Mouse (Mus musculus): Measurements from ENCODE around the gene Olfr1396. TPM values are rescaled to one million over a fixed set of nuclear protein-coding genes. Genes with fewer than 3 reads are reported as not detected.

Gene Olfr1396
- not detected for total RNA-seq (2021)
- long read RNA-seq, experiment 1: 0 reads
- long read RNA-seq, experiment 2: 0 reads

DNA sequence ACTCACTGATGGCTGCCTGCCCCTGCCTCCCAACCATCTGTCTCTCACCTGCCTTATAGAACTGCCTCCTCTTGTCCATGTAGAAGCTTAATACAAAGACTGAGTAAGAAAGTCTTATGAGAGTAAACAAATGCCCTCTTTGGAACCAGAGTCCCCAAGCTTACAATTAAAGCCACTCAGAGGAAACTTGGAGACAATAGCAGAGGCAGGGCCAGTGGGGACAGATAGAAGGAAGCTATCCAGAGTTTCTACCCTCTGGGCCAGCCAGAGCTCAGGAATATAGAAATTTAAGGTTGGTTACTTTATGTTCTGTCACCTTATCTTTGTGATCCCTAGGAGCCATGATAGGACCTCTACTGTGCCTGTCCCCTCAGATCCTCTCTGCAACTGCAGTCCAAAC lies at the start of gene Olfr1396:
Gene Olfr1396, minus strand, starts transcription at position 101 of the 400 bp plus-strand sequence.
- intact Hi-C loops (cut with DNase I): loop anchor here (5.0 kb wide), 1 partner anchor 158 kb away; no protein-coding TSS in a partner anchor
- no peak for DNase-seq (ENCODE audit: low spot score in 2 of 2)

DNA sequence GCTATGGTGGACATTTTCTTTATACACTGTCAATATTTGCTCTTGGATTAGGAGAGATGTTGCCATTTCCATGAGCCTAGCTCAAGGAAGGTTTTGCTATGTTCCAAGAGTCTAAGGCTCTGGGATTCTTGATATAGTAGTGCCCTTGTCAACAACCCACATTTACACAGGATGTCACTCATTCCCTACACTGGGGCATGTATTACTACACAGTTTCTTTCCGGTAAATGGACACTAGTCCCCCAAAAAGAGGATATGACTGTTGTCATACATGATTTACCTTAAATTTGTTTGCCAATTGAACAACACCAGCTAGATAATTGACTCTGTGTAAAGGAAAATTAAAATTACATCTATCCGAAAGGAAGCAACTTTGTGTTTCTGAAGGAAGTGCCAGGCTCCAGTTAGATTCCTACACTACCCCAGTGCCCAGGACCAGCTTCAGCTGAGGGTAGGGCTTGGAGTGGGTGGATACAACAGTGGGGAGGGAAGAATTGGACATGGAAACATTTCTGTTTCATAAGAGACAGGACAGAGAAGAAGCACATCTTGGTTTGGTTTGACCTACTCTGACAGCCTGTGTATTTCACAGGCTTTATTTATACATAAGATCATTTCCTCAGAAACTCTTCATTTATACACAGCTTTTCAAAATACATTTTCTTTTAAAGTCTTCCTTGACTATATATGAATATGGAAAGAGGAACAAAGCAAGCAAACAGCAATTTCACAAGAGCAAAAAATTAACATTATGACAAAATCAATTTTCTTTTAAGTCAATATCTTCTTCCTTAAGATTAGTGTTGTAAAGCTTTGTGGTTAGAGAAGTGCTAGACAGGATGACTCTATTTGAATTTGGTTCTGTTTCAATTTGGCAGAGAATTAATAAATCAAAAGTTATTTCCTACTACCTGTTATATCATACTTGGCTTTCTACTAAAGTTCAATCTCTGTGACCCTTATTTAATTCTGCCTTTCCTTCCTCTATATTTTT lies 42.4 kb upstream of the Olfr1396 start:
- intact Hi-C loops (cut with DNase I): no loop called here
- DNase-seq (ENCODE audit: low spot score in 2 of 2): no peak

DNA sequence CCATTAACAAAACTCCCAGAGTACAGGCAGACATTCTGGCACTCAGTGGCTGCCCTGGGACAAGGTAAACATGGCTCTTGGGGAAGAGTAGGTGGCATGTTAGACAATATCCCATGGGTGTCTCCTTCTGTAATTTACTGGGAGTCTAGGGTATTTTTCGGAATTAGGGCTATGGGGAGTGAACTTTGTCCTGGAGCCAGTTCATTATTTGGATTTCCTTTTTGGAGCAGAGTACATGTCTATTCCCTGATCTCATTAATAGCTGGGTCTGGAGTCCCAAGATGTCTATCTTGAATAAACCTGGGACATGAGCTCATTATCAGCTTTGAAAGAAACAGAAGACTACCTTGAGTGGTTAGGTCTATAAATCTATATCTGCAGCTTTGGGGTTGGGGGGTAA lies 39.4 kb upstream of the Olfr1396 start, which contains the start of gene Olfr1394:
Gene Olfr1394, plus strand, starts transcription at position 301 of the 400 bp plus-strand sequence.
- intact Hi-C loops (cut with DNase I): no loop called here
- no peak for DNase-seq (ENCODE audit: low spot score in 2 of 2)

DNA sequence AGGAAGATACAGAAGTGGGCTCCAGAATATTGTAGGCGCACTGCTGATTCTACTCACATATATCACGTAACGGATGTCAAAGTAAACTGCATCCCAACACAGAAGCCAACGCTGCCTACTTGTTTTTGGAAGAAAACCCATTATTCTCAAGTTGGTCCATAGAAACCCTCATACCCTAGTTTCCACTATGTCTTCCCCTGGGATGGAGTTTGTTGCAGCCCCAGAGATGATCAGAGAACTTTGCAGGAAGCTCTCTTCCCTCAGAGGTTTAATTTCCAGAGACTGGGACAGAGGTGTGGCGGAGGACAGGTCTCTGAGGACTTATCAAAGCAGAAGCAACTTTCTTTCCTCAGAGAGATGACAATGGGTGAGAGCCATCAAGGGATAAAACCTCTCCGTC lies 27.3 kb upstream of the Olfr1396 start, which contains the start of gene Olfr1395:
Gene Olfr1395, plus strand, starts transcription at position 301 of the 400 bp plus-strand sequence.
- intact Hi-C loops (cut with DNase I): no loop called here
- no peak for DNase-seq (ENCODE audit: low spot score in 2 of 2)

DNA sequence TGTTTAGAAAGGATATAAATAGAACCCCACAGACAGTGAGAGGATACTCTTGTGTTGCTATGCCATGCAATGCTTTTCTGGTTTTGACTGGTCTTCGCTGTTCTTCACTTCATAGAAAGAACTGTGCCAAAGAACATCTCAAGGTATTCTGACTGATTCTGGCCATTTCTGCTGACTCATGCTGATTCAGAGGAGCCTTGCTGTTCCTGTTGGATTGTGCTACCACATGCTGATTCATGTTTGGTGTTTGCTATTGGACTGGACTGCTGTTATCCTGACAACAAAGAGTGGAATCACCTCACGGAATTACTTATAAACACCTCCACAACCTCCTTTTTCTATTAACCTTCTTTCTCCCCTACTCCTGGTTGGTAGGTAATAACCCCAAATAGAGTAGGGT lies 9.5 kb upstream of the Olfr1396 start:
- DNase-seq (ENCODE audit: low spot score in 2 of 2): peak in 1 of 2 experiments; percentile 45

DNA sequence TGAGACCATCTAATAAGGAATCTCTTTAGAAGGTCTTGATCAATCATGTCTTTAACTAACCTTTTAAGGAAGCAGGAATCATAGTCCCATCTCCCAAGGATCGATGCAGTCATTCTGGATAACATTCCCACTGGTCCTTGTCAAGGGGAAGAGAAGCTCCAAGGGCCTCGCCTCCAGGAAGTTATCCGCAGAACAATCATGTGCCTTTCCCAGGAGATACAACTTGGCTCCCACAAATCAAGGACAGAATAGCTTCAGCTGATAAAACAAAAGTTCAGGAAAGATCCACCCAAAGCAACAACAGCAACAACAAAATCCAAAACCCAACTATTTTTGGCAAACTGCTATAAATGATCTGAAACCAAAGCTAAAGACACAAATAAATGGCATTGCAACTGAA lies 5.0 kb upstream of the Olfr1396 start:
- no peak for DNase-seq (ENCODE audit: low spot score in 2 of 2)
- intact Hi-C loops (cut with DNase I): no loop called here

More for the DNA sequence above, 9.5 kb upstream of the Olfr1396 start:
- intact Hi-C loops (cut with DNase I): no loop called here

DNA sequence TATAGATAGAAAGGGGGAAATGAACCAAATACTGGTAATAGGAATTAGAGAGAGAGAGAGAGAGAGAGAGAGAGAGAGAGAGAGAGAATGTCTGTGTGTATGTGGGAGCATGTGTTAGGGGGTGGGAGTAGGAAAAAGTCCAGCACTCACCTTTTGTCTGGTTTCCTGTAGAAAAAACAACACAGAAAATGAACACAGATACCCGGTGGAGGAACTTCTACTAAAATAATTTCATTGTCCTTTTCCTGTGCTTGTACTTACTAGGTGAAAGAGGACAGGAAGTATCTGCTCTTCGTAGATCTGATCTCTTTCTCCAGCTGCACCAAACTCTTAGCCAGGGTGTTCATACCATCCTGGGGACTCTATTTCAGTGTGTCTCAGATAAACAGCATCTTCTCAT lies 516 bp downstream of the Olfr1396 start:
- DNase-seq (ENCODE audit: low spot score in 2 of 2): no peak
- intact Hi-C loops (cut with DNase I): loop anchor here (5.0 kb wide), 1 partner anchor 158 kb away; no protein-coding TSS in a partner anchor

DNA sequence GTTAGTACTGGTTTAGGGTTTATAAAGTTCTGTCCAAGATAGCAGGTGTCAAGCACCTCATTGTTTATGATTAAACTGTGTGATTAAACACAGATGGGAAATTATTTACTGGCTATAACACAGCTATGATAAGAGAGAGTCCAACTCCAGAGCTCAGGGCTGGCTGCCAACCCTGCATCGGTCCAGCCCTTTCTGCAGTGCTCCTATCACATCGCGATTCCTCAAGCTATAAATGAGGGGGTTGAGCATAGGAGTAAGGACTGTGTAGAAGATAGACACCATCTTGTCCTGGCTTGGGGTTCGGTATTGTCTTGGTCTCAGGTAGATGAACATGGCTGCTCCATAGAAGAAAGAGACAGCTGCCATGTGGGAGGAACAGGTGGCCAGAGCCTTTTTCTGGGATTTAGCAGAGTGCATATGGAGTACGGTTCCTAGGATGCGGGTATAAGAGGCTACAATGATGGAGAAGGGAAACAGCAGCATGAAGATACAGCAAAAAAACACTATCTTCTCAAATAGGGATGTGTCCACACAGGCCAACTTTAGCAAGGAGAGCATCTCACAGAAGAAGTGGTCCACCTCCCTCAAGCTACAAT lies 2.0 kb downstream of the Olfr1396 start:
- intact Hi-C loops (cut with DNase I): loop anchor here (5.0 kb wide), 1 partner anchor 160 kb away; no protein-coding TSS in a partner anchor
- no peak for DNase-seq (ENCODE audit: low spot score in 2 of 2)

DNA sequence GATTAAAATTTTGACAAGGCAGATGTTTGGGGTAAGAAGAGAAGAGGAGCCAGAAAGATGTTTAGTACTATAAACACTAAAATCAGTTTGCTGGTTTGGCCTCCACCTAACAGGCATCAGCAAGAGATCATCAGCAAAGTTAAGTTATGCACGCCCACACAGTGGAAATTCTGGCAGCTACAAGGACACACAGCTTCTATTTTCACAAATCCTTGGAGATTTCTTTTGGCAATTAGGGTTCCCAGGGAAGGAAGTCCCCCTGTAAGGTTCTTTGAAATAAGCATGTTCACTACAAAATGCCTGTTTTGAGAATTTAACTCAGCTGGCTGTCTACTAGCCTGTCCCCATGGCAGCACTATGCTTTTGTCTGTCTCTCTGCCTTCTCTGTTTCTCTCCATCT lies 3.7 kb downstream of the Olfr1396 start:
- DNase-seq (ENCODE audit: low spot score in 2 of 2): no peak
- intact Hi-C loops (cut with DNase I): loop anchor here (5.0 kb wide), 1 partner anchor 161 kb away; no protein-coding TSS in a partner anchor

DNA sequence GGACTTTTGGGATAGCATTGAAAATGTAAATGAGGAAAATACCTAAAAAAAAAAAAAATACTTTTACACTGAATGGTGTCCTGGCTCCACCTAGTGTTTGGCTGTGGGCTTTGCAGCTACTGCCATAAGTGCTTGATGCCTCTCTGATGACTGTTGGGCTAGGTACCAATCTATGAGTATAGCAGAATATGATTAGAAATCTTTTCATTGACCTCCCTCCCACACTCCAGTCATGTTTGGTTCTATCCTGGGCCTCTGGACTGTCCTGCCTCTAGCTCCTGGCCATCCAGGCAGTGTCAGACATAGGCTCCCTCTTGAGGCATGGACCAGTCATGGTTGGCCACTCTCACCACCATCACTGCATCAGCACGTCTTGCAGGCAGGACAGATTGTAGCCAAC lies 5.8 kb downstream of the Olfr1396 start:
- intact Hi-C loops (cut with DNase I): no loop called here
- DNase-seq (ENCODE audit: low spot score in 2 of 2): peak; percentile 41 to 45

DNA sequence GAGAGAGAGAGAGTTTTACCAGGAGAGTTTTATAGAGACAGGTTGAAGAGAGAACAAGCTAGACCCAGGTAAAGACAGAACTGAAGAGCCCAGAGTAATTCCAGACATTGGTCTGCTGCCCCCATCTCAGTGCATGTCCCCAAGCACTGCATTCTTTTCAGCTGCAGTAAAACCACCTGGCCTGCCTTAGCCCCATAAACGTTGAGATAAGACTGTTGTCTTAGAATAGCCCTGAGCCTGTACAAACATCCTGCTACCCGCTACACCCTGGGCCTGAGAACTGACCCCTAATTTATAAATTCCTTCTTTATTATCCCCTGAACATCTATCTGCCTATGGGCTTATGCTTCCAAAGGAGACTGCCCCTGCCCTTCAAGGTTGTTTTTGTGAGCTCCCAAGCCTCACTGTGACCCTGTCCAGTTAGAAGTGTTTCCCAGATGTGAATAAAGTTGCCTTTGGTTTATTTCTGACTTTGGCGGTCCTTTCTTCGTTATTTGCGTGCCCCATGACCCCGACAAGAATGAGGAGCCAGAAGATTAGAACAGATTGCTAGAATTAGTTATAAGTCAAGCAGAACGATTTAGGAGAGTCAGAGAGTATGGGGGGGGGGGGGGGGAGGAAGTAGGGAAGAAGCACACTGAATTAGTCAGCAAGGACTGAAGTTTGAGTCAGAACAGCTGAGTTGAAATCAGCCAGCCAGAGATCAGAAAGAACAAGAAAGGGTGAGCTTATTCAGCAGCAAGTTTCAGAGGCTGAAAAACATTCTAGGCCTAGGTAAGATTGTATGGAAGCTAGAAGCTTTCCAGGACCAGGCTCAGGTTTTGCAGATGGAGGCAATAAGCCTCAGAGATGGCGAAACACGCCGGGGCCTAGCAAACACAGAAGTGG lies 6.8 kb downstream of the Olfr1396 start:
- intact Hi-C loops (cut with DNase I): no loop called here
- no peak for DNase-seq (ENCODE audit: low spot score in 2 of 2)

DNA sequence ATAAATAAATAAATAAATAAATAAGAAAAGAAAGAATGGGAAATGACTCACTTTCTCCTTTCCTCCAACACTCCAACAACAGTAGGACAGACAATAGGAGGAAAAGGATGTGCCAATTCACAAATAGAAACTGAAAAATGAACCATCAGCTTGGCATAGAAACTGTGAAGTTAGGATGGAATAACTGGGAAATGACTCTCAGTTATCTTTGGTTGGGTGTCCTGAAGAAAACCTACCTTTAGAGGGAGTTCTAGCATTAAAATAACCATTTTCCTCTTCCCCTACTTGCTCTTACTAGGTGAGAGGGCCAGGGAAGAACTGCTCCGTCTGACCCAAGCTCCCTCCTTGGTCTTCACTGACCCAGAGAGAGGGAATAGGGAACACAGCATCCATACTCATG lies 8.9 kb downstream of the Olfr1396 start:
- intact Hi-C loops (cut with DNase I): no loop called here
- no peak for DNase-seq (ENCODE audit: low spot score in 2 of 2)

DNA sequence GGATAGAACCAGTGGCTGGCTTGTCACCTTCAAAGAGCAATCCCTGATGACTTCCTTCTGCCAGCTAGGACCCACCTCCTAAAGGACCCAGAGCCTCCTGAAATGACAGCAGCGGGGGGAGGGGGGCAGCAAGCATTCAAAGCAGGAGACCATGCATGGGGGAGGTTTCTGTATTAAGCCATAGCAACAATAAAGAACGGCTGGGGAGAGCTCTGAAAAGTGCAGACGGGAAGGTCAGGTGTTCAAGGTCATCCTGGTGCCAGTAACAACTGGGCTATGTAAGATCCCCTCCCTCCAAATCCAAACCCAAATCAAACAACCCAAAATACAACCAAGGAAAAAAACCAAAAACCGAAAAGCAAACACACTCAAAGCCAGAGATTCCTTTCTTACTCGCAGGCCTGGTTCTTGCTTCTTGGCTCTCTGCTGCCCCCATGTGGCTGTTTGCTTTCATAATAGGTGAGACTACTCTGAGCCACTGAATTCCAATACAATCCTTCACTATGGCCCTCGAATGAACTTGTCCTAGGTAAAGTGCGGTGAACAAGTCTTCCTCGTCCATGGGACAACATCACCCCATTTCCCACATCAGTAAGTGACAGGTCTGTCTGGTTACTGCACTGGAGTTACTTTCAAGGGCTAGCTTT lies 11.5 kb downstream of the Olfr1396 start:
- intact Hi-C loops (cut with DNase I): loop anchor here (1.0 to 5.0 kb wide), 2 partner anchors 229 to 311 kb away; no protein-coding TSS in a partner anchor
- DNase-seq (ENCODE audit: low spot score in 2 of 2): peak; percentile 88 to 95

DNA sequence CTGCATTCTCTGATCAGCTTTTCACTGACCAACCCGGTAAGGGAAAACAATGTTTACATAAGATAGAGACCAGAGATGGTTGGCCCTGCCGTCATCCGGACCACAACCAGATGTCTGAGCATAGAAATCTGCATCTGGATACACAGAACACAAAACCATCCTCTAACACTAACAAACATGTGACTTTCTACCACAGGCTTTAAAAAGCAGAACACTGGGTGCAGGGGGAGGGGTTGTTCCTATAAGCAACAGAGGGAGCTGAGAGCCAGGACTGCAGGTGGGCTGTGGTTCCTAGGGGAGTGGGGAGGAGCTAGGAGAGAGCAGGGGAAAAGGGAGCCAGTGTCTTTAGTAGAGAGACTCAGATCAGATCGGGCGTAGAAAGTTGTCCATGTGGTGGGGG lies 13.2 kb downstream of the Olfr1396 start:
- intact Hi-C loops (cut with DNase I): loop anchor here (5.0 kb wide), 1 partner anchor 309 kb away; no protein-coding TSS in a partner anchor
- DNase-seq (ENCODE audit: low spot score in 2 of 2): no peak

DNA sequence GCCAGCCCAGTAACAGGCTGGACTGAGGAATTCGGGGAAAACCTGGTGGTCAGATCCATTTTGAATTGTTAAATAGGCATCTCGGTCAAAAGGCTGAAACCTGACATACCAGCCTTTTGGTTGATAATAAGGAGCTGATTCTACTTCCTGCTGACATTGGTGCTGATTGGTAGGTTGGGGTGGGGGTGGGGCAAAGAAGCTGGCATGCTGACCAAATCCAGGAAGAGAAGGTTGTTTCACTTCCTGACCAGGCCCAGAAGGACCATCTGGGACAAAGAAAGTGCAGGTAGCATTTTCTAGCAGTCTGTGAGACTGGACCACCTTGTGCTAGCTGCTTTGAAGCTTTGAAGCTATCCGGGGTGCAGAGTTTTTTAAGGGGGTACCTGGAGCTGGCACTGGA lies 14.3 kb downstream of the Olfr1396 start:
- intact Hi-C loops (cut with DNase I): loop anchor here (5.0 kb wide), 1 partner anchor 308 kb away; no protein-coding TSS in a partner anchor
- no peak for DNase-seq (ENCODE audit: low spot score in 2 of 2)

DNA sequence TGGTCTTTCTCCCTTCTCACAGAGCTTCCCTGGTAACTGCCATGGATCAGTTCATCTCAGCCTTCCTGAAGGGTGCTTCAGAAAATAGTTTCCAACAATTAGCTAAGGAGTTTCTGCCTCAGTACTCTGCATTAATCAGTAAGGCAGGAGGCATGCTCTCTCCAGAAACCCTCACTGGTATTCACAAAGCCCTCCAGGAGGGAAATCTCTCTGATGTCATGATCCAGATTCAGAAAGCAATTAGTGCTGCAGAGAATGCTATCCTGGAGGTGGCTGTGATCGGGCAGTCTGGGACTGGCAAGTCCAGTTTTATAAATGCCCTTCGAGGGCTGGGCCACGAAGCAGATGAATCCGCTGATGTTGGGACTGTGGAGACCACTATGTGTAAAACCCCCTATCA lies 19.3 kb downstream of the Olfr1396 start:
- intact Hi-C loops (cut with DNase I): no loop called here
- DNase-seq (ENCODE audit: low spot score in 2 of 2): no peak

DNA sequence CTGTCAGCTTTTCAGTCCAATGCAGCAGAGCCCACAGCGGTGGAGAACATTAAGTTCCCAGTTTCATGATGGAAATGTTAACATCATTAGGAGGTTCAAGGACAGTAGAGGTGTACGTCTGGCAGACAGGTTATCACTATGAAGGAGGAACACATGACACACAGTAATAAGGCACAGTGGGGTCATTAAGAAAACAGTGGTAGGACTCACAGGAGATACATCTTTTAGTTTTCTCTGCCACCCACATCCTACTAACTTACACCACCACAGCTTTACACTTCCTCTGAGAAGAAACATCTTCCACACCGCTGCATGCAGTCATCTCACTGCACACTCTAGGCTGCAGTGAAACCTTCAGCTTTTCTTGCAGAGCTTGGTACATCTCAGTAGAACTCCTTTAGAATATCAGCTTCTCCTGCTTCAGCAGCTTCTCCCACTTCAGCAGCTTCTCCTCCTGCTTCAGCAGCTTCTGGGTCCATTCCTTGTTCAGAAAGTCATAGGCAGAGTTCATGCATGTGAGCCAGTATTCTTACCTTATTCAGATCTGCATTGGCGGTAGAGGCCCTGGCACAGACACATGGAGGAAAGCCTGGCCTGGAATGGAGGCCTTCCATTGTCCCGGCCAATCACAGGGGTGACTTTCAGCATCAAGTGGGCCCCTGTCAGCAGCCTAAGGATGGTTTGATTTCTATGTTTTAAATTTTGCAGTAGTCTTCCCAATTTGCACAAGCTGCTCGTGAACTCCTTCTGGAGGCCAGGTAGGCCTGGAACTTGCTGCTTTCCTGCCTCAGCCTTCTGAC lies 20.6 kb downstream of the Olfr1396 start:
- no peak for DNase-seq (ENCODE audit: low spot score in 2 of 2)
- intact Hi-C loops (cut with DNase I): no loop called here

DNA sequence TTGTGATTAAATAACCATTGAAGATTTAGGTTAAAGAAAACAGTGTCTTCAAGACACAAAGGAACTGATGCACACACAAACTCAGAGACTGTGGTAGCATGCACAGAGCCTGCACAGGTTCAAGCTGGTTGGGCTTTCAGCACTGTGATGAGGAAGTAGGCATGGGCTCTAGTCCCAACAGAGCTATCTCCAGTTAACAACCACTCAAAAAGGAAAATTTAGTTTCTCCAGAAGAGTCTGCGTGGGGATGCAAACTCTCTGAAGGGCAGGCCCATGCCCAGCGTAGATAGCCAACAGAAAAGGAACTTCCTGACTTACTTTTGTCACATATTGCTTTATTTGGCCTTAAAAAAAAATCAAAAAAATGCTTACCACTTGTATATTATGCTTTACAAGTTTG lies 21.9 kb downstream of the Olfr1396 start:
- DNase-seq (ENCODE audit: low spot score in 2 of 2): no peak
- intact Hi-C loops (cut with DNase I): no loop called here
